Mouse (Mus musculus): ENCODE measurements around the gene Icam1.

- TF ChIP-seq POLR2A (IDR thresholded peaks at IDR 0.05; ENCODE audit: low read depth, low read length) (no peak), CTCF (conservative IDR thresholded peaks at IDR 0.05; ENCODE audit: insufficient read depth, insufficient read length, low read depth, low read length) (no peak)
Measured at GRCm38 (mm10) chr9:20993165-20993898, 22.5 kb upstream of the Icam1 start.

All from kidney, adult 2 months (tissue).